Mouse (Mus musculus): ENCODE results near the gene S1pr2. TPM values are rescaled to one million over a fixed set of nuclear protein-coding genes. Genes with fewer than 3 reads are reported as not detected.
A peak's percentile ranks its signal among the peaks of the same experiment; 100 is the strongest.

The S1pr2 gene
- polyA plus RNA-seq, 1 experiment from 2014 or later, result 11.0 TPM

DNA sequence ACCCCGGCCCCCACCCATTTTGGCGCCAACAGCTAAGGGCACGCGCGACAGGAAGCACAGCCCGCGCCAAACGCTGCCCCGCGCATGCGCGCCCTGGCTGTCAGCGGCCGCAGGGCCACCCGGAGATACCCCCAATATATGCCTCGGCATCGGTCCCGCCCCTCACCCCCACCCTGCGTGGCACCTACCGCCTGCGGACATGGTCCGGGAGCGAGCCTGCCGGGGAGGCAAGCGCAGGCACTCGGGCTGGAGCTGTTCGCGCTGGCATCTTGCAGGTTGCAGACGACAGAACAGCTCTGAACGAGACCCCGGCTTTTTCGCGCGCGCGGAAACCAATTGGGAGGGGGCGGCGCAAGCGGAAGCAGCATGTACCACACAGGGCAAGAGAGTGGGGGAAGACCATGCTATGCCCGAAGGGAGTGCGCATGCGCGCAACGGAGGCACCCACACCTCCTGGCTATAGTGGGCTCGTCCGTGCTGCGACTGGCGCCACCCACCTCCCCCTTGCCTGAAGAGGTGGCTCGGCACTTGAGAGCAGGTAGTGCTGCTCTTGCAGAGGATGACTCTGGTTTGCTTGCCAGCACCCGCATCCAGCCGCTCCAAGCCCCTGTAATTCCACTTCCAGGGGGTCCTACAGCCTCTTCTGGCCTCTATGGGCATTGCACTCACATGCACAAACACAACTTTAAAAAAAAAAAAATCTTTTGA lies 23.9 kb downstream of the S1pr2 start:
- H3K9me3 ChIP-seq, result no peaks in the 10 kb centered on the region
- WGBS, result under 1% methylated on average over 51 of the region's 51 CpGs
- H3K9ac ChIP-seq, result peak overlapping the region; percentile 89
- peak overlapping the region; percentile 94 for H3K27ac ChIP-seq
- H3K4me1 ChIP-seq (replicated peaks), result peaks cover 20% of the 10 kb centered on the region
- peak overlapping the region; percentile 90 for H3K4me2 ChIP-seq
- H3K4me3 ChIP-seq, result peak overlapping the region; percentile 84
- ATAC-seq (ENCODE audit: low FRiP score), result peak; percentile 96
- 0 out of 2 replicates have a peak, but pooled peaks cover 6% of the 10 kb centered on the region for H3K27me3 ChIP-seq
- 0 out of 2 replicates have a peak, but pooled peaks cover 2% of the 10 kb centered on the region for H3K36me3 ChIP-seq

- under 1% methylated on average over 17 of the region's 17 CpGs for WGBS
- H3K27me3 ChIP-seq, result 0 out of 2 replicates have a peak, but pooled peaks cover 5% of the 10 kb centered on the region
Measured at GRCm38 (mm10) chr9:20951966-20952519, 24.5 kb downstream of the S1pr2 start.

DNA sequence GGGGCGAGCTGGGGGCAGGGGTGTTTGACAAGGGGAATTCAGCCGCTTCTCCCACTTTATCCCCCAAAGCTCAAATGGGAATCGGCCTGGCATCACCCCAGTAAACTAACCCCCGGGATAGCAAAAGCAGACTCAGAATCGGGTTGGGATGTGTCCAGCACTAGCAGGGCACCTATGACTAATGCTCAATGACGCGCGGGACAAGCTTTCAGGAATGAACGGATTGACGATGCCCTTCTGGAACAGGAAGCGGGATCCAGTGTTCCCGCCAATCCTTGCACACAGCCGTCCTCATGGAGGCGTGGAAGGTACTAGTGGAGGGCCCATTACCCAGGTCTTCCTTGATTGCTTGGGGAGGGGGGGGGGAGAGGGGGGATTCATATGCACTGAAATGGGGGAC lies 25.1 kb downstream of the S1pr2 start:
- peaks cover 20% of the 10 kb centered on the region for H3K4me1 ChIP-seq (replicated peaks)
- no peaks in the 10 kb centered on the region for H3K9me3 ChIP-seq
- 0 out of 2 replicates have a peak, but pooled peaks cover 4% of the 10 kb centered on the region for H3K36me3 ChIP-seq
- WGBS, result 19% methylated on average over 14 of the region's 14 CpGs
- H3K27ac ChIP-seq, result peak overlapping the region; percentile 94; the same call in 1 of the 2 replicates
- peak overlapping the region; percentile 84 for H3K4me3 ChIP-seq
- H3K4me2 ChIP-seq, result peak overlapping the region; percentile 90
- 0 out of 2 replicates have a peak, but pooled peaks cover 3% of the 10 kb centered on the region for H3K27me3 ChIP-seq
- peak overlapping the region; percentile 89 for H3K9ac ChIP-seq
- no peak for ATAC-seq (ENCODE audit: low FRiP score)

More at GRCm38 (mm10) chr9:20951966-20952519, 24.5 kb downstream of the S1pr2 start:
- peak; percentile 82 for ATAC-seq (ENCODE audit: low FRiP score)
- H3K4me1 ChIP-seq (replicated peaks), result peaks cover 20% of the 10 kb centered on the region
- peak overlapping the region; percentile 90 for H3K4me2 ChIP-seq
- H3K4me3 ChIP-seq, result peak overlapping the region; percentile 84
- no peaks in the 10 kb centered on the region for H3K9me3 ChIP-seq
- H3K9ac ChIP-seq, result peak overlapping the region; percentile 89
- peak overlapping the region; percentile 94 for H3K27ac ChIP-seq
- H3K36me3 ChIP-seq, result 0 out of 2 replicates have a peak, but pooled peaks cover 4% of the 10 kb centered on the region

DNA sequence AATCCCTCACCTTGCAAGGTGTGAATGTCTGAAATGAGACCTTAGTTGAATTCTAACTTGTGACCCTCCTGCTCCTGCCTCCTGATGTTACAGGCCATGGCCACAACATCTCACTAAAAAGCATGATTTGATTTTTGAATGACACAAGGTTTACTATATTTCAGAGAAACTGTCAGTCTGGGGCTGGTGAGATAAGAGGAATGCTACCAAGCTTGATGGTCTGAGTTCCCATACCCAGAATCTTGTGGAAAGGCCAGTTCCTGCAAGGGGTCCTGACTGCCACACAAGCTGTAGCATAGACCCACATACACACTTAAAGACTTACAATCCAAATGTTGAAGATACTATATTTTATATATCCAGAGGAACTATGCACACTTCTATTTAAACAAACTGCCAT lies 26.2 kb downstream of the S1pr2 start:
- Histone ChIP-seq H3K9me3 (no peaks in the 10 kb centered on the region), H3K27me3 (0 out of 2 replicates have a peak, but pooled peaks cover 3% of the 10 kb centered on the region), H3K27ac (no peak overlapping the region), H3K36me3 (0 out of 2 replicates have a peak, but pooled peaks cover 4% of the 10 kb centered on the region), H3K4me3 (0 out of 2 replicates have a peak overlapping the region, but pooled peaks have one; percentile 84), H3K4me1 (replicated peaks) (peaks cover 20% of the 10 kb centered on the region), H3K4me2 (peak overlapping the region; percentile 90), H3K9ac (peak overlapping the region; percentile 89; the same call in 1 of the 2 replicates)
- ATAC-seq (ENCODE audit: low FRiP score), result no peak

- Histone ChIP-seq H3K9ac (no peak overlapping the region), H3K4me1 (replicated peaks) (peaks cover 35% of the 10 kb centered on the region), H3K4me3 (no peak overlapping the region), H3K27me3 (no peaks in the 10 kb centered on the region), H3K27ac (no peak overlapping the region), H3K9me3 (no peaks in the 10 kb centered on the region), H3K4me2 (no peak overlapping the region), H3K36me3 (peaks cover 8% of the 10 kb centered on the region)
- no peak for ATAC-seq (ENCODE audit: low FRiP score)
- 89% methylated on average over 16 of the region's 16 CpGs for WGBS
Measured at GRCm38 (mm10) chr9:20946066-20946880, 30.3 kb downstream of the S1pr2 start.

DNA sequence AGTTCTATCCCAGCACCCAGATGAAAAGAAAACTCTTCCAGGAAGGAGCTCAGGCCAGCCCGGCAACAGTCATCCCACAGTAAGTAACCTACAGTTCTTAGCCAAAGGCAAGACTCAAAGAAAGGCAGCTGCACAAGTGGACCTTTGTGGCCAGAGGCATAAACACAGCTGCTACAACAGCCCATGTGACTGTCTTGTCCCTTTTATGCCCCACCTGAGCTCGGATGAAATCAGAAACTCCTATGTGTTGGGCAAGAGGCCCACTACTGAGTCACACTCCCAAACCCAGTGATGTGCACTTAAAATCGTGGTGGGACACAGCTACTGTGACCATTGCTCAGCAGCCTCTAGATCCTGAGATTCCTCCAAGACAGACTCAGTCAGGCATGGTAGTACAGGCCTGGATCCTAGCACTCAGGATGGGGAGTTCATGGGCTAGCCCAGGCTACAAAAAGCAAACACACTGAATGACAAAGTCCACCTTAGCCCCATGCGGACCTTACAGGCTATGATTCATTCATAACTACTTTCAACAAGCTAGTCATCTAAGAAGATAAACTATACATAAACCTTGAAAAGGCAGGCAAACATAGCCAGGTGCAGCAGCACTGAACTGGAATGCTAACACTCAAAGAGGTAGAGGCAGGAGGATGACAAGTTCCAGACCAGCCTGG lies 31.7 kb downstream of the S1pr2 start:
- H3K9ac ChIP-seq, result peak overlapping the region; percentile 43; the same call in 1 of the 2 replicates
- H3K4me3 ChIP-seq, result no peak overlapping the region
- peaks cover 23% of the 10 kb centered on the region for H3K36me3 ChIP-seq
- no peaks in the 10 kb centered on the region for H3K27me3 ChIP-seq
- no peak overlapping the region for H3K27ac ChIP-seq
- no peak overlapping the region for H3K4me2 ChIP-seq
- ATAC-seq (ENCODE audit: low FRiP score), result no peak
- H3K4me1 ChIP-seq (replicated peaks), result peaks cover 24% of the 10 kb centered on the region; the same call in 1 of the 2 replicates
- WGBS, result 74% methylated on average over 4 of the region's 4 CpGs
- no peaks in the 10 kb centered on the region for H3K9me3 ChIP-seq

DNA sequence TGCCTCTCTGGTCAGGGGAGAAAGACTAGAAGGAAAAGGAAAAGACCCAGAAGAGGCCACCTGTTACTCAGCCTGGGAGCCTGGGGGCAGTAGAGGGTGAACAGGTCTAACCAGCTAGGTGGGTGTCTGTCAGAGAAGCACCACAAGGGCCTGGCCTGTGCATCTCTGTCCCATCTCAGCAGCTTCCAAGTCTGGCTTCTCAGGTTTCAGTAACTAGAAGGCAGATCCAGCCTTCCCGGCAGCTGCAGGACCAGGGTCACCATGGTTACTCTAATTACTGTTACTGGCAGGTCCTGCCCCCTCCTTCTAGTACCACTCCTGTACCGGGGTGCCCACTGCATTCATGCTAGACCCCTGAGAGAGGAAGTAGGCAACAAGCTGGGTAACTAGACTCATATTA lies 32.7 kb downstream of the S1pr2 start:
- Histone ChIP-seq H3K4me3 (no peak overlapping the region), H3K4me1 (replicated peaks) (peaks cover 24% of the 10 kb centered on the region; the same call in 1 of the 2 replicates), H3K36me3 (peaks cover 32% of the 10 kb centered on the region), H3K27me3 (no peaks in the 10 kb centered on the region), H3K27ac (no peak overlapping the region), H3K9ac (peak overlapping the region; percentile 43; the same call in 1 of the 2 replicates), H3K4me2 (no peak overlapping the region), H3K9me3 (no peaks in the 10 kb centered on the region)
- ATAC-seq (ENCODE audit: low FRiP score), result no peak
- 12% methylated on average over 2 of the region's 2 CpGs for WGBS

DNA sequence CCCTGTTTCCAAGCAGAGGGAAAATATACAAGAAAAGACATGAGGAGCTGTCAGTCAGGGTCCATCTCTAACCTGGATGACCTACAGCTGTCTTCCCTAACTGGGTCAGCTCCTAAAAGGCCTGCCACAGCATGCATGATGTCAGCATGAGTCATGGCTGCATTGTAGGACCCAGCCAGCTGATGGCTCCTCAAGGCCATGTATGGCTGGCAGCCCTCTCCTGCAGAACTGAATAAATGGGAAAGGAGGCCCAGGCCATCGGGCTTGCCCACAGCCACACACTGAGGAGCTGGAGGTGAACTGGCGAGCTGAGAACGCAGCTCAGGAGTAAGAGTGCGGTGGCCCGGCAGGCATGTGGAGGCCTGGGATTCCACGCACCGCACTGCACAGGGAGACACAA lies 33.2 kb downstream of the S1pr2 start:
- 96% methylated on average over 7 of the region's 7 CpGs for WGBS
- peaks cover 37% of the 10 kb centered on the region for H3K36me3 ChIP-seq
- no peak overlapping the region for H3K27ac ChIP-seq
- H3K9ac ChIP-seq, result 0 out of 2 replicates have a peak overlapping the region, but pooled peaks have one; percentile 43
- peaks cover 21% of the 10 kb centered on the region; the same call in 1 of the 2 replicates for H3K4me1 ChIP-seq (replicated peaks)
- ATAC-seq (ENCODE audit: low FRiP score), result no peak
- H3K4me2 ChIP-seq, result no peak overlapping the region
- H3K9me3 ChIP-seq, result no peaks in the 10 kb centered on the region
- H3K4me3 ChIP-seq, result no peak overlapping the region
- H3K27me3 ChIP-seq, result no peaks in the 10 kb centered on the region

DNA sequence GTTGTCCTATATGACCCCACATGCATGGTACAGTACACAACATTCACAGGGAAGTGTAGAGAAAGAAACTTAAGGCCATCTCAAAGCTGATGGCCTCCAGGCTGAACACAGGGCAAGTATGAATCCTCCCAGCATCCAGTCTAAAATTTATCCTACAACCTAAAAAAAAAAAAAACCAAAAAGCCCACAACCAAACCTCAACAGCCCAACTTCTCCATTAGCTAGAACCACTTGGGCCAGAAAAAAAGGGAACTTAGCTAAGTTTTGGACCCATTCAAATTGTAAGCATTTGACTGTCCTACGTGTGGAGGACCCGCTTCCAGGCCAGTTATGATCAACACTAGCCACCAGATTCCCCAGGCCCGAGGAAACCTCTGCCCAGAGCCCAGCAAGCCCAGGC lies 53.3 kb downstream of the S1pr2 start:
- ATAC-seq (ENCODE audit: low FRiP score), result no peak
- Histone ChIP-seq H3K27me3 (no peaks in the 10 kb centered on the region), H3K4me2 (no peak overlapping the region), H3K36me3 (peaks cover 98% of the 10 kb centered on the region), H3K27ac (no peak overlapping the region), H3K9ac (no peak overlapping the region), H3K4me3 (no peak overlapping the region), H3K9me3 (no peaks in the 10 kb centered on the region), H3K4me1 (replicated peaks) (no peaks in the 10 kb centered on the region)
- WGBS, result 99% methylated on average over 3 of the region's 3 CpGs

DNA sequence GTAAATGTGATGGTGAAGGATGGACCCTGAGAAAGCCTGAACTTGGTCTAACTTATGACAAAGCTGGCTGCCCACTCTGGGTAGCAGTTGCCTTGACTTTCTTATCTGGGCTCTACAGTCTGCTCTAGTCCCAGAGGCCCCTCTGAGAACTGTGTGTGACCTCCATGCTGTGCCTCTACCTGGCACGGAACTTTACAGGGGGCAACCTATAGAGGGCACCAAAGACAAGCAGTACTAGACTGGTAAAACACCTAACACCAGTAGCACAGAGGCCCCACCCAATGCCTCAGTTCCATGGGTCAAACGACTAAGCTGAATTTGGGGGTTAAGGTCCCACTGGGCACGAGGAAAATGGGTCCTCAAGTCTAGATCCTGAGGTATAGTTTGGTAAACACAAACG lies 60.4 kb downstream of the S1pr2 start:
- 92% methylated on average over 4 of the region's 4 CpGs for WGBS
- Histone ChIP-seq H3K27ac (no peak overlapping the region), H3K36me3 (peaks cover 100% of the 10 kb centered on the region), H3K27me3 (no peaks in the 10 kb centered on the region), H3K9ac (no peak overlapping the region), H3K4me1 (replicated peaks) (no peaks in the 10 kb centered on the region), H3K4me2 (no peak overlapping the region), H3K9me3 (no peaks in the 10 kb centered on the region), H3K4me3 (no peak overlapping the region)
- no peak for ATAC-seq (ENCODE audit: low FRiP score)
